Mouse (Mus musculus): ENCODE measurements around the gene Cryl1.

The Cryl1 gene

DNA sequence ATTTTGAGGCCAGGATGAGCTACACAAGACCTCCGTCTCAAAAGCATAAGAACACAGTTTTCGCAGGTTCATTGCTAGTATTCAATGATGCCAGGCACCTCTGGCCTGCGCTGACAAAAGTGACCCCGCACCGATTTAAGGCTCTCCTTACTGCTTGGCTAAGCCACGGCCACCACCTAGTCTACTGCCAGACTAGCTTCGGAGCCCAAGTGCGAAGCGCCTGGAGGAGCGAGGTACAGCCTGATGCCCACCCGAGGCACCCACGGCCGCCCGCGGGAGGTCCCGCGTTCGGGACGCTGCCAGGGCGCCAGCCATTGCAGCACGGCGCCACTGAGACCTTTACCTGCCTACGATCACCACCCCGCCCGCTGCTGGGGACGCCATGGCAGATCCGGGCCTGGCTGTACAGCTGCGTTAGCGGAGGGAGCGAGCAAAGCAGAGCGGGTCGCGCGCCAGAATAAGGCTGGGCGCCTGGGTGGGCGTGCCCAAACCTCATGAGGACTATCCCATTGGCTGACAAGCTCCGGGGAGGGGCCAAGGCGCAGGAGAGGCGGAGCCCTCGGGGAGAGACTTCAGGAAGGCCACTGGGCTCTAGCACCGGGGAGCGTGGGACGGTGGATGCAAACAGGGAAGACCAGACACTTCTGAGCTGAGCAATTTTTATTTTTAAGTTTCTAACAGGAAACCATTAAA, at the start of gene Cryl1:
TSS of gene Cryl1 (minus strand) at position 465 of the 693 bp plus-strand sequence.
- DNase-seq (ENCODE audit: low spot score in 2 of 2): peak; percentile 95 to 97

DNA sequence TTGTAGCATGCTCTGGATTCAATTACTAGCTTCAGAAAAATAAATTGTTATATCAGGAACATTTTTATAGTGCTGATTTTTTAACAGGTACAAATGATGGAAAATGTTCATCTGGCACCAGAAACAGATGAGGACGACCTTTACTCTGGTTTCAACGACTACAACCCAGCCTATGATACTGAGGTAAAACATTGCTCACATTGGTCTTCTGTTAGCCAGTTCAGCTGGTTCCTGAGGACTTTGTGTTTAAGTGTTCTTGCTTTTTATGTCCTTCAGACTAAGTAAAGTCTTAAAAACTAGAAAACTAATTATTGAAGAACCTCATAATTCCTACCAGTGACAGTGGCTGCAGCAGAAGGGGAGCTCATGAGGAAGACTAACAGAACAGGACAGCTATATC, 32.1 kb upstream of the Cryl1 start:
- no peak for DNase-seq (ENCODE audit: low spot score in 2 of 2)

DNA sequence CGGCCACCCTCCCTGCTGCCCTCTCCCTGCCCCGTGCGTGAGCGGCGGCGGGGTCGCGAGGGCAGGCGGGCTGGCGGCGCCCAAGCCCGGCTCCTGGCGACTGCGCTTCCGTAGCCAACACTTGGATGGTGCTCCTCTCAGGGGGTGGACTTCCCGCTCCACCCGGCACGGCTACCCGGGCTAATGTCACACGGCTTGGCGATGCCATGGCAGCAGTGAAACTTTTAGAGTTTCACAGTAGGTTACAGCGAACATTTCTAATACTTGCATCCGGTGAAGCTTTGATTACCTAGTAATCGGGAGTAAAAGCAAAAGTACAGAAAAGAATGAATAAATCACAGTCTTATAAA, 25.9 kb upstream of the Cryl1 start:
- no peak for DNase-seq (ENCODE audit: low spot score in 2 of 2)

DNA sequence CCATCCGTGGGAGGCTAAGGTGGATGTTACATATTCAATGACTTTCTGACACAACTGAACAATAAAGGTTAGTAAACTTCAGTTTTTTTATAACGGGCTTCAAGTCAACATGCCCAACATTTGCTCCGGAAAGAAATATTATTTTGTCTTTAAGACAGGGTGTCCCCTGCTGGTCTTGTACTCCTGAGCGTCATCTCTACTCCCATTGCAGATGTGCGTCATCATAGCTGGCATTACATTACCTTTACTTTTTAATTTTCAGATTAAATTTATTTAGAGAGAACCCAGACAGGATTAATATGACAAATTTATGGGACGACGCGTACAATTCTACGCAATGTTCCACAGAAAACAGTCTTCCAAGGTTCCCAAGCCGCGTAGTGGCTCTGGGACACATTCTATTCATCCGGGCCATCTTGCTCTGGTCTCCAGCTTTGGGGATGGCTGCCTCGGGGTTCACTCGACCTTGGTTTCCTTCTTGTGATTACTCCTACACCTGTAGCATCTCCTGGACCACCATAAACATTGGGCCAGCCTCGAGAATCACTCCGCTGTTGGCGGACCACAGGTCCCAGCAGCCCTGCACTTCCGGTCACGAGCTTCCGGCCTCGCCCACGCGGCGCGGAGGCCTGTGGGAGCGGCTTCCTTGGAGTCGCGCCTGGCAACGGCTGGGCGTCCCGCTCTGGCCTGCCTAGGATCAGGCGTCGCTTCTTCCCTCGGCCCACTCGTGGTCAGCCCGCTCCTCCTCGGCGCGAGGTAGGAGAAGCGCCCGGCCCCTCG, 25.3 kb upstream of the Cryl1 start, which contains the start of gene Ift88:
TSS of gene Ift88 (plus strand) at position 631 of the 780 bp plus-strand sequence.
- DNase-seq (ENCODE audit: low spot score in 2 of 2): peak; percentile 91

DNA sequence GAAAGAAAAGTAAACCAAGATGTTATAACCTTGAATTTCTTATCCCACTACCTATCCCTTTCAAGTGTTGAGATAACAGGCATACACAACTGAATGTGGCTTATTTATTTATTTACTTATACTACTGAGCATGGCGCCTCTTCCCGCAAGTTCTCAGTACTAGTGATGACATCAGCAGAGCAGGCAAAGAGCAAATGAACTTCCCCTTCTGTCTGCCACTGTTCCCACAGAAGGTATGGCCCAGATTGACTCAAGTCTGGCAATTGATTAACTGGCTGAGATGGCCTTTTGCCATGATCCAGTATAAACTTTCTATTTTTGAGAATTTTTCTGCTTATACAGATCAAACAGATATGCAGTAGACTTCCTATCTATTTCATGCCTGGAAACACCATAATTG, 18.9 kb upstream of the Cryl1 start:
- no peak for DNase-seq (ENCODE audit: low spot score in 2 of 2)

DNA sequence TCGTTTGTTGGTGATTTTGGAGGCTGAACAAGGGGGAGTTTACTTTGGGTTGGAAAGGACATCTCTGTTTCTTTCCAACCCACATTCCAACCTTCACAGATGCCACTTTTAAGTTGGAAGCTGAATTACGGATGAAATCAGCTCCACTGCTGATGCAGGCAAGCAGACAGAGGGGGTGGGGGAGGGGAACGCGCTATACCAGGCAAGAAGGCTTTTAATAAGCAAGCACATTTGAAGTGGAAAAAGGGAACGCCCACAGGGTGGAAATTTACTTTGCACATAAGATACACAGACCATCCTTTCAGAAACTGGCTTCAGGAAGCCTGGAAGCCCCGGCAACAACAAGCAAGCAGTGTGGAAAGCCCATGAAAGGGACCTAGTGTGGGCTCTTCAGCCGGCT, 13.8 kb upstream of the Cryl1 start:
- no peak for DNase-seq (ENCODE audit: low spot score in 2 of 2)

DNA sequence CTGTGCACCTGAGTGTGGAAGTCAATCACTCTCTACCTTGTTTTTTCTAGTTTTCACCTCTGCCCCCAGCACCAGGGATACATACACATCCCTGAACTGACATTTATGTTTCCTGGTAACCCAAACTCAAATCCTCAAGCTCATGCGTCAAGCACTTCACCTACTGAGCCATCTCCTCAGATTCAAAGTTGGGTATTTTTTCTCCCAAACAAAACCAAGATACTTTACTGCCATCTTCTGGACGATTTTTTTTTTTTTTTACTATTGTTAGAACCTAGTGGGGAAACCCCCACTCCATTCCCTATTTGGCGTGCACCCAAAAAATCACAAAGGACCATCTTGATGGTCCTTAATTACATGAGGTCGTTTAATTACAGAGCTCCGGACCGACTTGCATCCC, 10.8 kb upstream of the Cryl1 start:
- no peak for DNase-seq (ENCODE audit: low spot score in 2 of 2)

DNA sequence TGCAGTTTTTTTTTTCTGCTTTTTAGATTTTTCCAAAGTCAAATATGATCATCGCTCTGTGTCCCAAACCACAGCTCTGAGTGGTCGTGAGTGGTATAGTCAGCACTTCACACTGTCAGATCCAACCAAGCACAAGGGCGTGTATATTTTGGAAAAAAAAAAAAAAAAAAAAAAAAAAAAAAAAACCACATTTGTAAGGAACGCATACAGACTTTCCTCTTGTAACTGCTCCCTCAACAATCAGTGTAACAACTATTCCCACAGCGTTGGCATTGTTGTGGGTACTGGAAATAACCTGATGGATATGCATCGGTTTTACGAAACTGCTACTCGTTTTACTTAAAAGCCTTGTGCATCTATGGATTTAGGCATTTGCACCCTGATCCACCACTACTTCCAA, 9.8 kb upstream of the Cryl1 start:
- DNase-seq (ENCODE audit: low spot score in 2 of 2): no peak

DNA sequence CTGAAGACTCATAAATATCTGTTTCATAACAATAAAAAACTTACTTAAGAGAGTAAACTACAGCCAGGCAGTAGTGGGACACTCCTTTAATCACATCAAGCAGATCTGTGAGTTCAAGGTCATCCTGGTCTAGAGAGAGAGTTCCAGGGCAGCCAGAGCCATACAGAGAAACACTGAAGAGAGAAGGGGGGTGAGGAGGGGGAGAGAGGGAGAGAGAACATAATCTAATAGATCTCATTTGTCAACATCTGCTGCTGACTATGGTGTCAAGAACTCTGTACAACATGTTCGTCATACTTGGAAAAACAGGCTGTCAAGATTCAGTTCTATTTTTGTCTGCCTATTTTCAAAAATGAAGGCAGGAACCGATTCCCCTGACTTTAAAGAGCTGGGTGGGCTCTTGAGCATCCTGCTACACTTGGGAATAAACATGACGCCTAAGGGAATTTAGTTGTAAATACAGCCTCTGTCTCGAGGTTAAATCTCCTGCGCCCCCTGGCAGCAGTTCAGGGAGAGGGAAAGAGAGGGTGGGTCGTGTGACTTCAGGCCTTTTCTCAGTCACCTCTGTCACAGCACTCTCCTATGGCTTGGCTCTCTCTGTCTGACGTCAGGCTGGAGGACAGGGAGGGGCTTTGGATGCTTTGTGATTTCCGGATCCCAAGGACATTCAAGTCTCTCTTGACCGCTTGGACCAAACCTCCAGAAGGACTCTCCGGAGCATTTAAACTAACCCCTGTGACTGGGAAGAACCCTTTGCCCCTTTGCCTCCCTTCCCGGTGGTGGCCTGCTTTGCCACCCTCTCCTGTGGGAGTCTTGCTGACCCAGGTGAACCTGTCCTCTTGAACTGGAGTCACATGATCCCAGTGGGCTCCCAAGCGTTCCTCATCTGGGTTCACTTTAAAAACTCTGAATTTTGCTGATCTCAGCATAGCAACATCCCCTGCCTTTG, 9.0 kb upstream of the Cryl1 start:
- peak in 1 of 2 experiments; percentile 20 for DNase-seq (ENCODE audit: low spot score in 2 of 2)

DNA sequence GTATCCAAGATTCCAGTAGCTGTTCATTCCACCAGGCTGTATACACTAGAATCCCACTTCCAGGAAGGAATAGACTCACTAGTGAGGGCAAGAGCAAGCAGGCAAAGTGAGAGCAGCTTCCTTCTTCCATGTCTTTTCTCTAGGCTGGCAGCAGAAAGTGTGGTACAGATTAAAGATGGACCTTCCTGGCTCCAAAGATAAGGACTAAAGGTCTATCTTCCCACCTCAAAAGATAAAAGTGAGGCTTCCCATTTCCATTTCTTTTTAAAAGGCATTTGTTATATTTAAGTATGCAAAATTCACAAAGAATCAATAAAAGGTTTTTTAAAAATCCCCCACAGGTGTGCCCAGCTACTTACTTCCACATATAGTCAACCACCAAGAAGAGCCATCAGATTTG, 4.5 kb upstream of the Cryl1 start:
- no peak for DNase-seq (ENCODE audit: low spot score in 2 of 2)

DNA sequence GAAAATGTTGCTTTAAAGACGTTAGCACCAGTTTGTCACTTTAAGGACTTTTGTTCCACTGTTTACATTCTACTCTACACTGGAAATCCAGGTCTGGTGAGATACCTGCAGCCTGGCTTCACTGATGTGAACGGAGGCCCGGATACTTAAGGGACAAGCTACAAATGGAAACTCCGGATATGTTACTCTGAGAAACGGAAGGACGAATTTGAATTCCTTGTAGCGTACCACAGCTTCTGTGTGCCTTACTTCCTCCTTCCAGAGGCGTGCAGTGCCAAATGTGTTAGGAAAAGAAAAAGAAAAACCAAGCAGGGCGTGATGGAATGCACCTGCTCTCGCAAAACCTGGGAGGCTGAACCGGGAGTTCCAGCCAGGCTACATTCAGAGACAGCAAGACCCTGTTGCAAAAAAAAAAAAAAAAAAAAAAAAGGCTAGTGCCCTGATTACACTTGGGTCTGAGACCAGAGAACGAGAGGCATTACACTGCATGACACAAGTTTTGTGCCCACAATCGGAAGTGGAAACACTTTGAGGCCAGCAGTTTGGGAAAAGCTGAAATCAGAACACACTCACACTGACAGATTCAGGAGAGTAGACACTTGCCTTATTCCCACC, 591 bp upstream of the Cryl1 start:
- peak in 1 of 2 experiments; percentile 18 for DNase-seq (ENCODE audit: low spot score in 2 of 2)

DNA sequence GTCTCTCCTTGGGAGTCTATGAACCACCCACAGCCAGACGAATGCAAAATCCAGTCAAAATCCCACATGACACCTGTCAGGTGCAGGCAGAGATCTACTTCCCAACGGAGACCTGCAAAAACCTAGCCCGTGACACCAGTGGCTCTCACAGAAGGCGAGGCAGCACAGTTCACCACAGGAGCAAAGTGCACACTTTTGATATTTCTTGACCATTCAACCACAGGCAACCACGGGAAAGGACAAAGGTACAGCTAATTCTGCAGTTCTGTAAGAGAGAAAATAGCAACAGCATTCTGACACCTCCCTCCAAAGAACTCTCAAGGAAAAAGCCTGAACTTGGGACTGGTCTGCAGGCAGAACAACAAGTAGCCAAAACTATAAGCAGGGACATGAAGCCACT, 1.1 kb downstream of the Cryl1 start:
- no peak for DNase-seq (ENCODE audit: low spot score in 2 of 2)

DNA sequence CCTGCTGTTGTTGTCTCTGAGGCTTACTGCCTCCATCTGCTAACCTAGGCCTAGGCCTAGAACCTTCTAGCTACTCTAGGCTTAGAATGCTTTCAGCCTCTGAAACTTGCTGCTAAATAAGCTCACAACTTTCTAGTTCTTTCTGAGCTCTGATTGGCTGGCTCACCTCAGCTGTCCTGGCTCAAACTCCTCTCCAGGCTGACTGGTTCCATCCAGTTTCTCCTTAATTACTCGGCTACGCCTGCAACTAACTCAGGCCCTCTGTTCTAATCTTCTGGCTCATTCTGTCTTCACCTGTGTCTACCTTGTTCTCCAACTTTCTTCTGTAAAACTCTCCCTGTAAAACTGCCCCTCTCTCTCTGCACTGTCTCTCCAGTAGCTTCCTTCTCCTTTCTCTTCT, 2.9 kb downstream of the Cryl1 start:
- no peak for DNase-seq (ENCODE audit: low spot score in 2 of 2)

DNA sequence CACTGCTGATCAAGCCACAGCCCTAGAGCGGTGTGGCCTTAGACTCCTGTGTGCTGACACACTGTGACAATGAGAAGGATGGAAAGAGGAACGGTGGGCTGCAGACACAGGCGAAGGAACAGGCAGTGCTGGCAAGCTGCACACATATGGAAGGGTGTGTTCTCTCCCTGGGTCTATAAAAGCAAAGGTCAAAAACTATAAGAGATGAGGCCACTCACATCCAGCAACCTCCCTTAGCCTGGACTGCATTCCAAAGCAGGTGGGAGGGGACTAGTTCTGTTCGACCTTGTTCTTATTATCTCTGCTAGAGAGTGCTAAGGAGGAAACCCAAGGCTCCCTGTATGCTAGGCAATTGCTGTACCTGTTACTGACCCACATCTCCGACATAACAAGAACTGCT, 6.1 kb downstream of the Cryl1 start:
- no peak for DNase-seq (ENCODE audit: low spot score in 2 of 2)

DNA sequence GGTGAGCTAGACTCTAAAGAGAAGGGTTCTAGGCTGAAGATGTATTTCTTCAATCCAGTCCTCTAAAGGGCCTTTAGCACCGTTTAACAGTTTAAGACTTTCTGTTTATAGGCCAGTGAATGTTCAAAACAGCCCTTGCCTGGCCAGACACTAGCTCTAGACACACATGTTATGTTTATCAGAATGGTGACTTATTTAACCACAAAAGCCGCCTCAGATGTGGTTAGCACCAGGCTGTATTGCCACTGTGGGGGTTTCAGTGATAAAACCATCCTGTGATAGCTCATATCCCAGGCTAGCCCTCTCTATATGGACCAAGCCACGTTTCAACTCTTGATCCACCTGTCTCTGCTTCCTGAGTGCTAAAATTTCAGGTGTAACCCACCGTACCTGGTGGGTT, 6.7 kb downstream of the Cryl1 start:
- DNase-seq (ENCODE audit: low spot score in 2 of 2): no peak

DNA sequence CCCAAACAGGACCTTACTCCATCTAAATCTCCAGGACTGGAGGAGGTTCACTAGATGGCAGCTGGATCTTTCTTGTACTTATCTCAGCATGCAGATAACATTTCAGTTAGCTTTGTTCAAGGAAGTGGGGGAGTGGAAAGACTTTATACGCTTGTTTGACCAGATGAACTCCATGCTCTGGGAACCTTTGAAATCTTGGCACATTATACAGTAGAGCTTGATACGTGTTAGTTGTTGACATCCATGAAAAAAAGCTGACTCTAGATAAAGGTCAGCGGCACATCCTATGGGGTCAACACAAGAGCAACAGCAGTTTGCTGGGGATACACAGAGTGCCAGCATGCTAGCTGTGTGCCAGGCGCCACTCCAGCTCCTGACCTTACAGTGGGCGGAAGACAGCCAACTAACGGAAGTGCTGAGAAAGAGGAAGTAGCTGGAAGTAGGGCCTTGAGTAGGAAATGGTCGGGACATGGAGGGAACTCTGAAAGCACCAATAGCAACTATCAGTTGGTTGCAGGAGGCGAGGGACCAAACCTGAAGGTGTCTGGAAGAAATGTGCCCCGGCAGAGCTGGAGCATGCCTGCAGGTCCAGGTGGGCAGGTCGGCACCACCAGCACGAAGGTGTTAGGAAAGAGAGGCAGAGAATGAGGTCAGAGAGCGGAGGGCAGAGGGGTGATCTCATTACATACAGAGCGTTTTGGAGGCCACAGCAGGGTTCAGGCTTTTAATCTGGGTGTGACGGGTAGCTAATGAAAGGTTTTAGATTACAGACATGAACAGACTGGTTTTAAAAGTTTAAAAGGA, 11.4 kb downstream of the Cryl1 start:
- no peak for DNase-seq (ENCODE audit: low spot score in 2 of 2)

DNA sequence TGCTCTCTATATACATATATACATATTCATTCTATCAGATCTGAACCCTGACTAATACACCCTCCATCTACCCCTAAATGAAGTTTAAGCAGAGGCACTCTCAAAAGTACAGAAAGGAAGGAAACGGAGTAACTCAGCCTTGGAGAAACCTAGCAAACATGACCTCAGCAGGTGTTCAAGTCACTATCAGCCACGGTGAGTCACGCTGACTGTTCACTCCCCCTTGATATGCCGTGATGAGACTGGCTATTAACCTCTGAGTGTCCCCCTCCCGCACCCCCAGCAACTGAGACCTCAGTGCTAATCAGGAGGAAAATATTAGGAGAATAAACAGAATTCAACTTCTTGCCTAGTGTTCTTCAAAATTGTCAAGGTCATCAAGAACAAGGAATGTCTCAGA, 12.7 kb downstream of the Cryl1 start:
- DNase-seq (ENCODE audit: low spot score in 2 of 2): no peak

DNA sequence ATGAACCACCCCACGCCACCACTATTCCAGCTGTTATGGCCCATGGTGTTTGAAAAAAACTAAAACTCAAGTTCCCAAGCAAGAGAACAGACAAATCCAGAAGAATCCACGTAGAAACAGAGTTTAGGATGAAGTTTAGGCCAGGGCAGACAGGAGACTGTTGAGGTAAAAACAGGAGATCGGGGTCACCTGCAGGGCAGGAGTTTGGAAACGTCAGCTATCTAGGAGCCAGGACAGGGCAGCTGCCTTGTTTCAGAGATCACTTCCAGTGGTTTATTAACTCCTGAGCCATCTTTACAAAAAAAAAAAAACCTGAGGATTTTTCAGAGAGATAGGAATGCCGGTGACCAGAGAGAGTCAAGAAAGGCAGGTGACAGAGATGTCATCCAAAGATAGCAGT, 20.8 kb downstream of the Cryl1 start:
- no peak for DNase-seq (ENCODE audit: low spot score in 2 of 2)

DNA sequence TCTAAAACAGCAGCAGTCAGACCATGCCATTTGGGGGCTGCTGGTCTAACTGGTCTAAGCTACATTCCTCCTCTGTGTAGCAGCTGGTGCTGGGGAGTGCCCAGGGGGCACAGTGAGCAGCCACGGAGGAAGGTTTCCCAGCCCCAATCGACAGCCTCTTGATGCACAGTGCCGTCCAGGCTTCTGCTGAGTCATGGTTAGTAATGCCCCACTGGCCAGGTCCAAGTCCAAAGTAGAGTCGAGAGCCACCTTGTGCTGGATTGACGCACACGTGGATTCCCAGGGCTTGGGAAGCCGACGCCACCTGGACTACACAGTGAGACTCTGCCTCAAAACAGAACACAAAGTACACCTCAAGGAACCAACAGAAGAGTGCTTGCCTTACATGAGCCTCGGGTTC, 21.4 kb downstream of the Cryl1 start:
- DNase-seq (ENCODE audit: low spot score in 2 of 2): no peak

DNA sequence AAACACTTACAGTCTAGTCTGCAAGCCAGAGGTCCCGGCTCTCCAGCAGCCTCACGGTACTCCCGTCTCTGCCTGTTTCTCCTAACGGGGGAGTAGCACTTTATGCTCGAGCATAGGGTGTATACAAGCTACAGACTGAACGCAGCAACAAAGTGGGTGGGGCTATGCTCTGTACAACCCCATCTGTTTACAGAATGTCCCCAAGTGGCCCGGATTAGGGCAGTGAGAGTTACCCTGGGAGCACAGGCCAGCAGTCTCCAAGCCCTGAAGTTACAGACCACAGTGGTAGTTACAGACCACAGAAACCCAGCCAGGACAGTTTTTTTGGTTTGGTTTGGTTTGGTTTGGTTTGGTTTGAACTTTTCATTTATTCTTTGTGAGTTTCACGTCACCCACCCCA, 22.3 kb downstream of the Cryl1 start:
- DNase-seq (ENCODE audit: low spot score in 2 of 2): no peak

DNA sequence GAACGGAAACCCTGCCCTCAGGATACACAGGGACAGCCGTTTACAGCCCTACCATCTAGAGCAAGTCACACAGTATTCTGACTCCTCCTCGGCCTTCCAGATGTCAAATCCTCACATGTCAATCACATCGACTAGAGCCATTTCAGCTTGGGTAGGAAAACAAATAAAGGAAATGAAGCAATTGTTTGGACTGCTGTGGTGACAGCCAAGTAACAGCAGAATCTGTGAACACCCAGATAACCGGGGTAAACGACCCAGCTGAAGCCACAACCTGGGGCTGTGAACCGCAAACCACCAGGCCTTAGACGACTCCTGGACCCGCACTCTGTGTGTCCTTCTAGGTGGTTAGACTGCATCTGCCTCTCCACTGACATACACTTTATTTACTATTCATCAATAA, 23.1 kb downstream of the Cryl1 start:
- no peak for DNase-seq (ENCODE audit: low spot score in 2 of 2)

All from urinary bladder, postnatal 4 days (tissue).